Mouse (Mus musculus): Measurements from ENCODE around the gene Pwp1. TPM values are rescaled to one million over a fixed set of nuclear protein-coding genes. Genes with fewer than 3 reads are reported as not detected.

Gene Pwp1
- polyA plus RNA-seq, 1 experiment from 2014 or later = 83.6 TPM

DNA sequence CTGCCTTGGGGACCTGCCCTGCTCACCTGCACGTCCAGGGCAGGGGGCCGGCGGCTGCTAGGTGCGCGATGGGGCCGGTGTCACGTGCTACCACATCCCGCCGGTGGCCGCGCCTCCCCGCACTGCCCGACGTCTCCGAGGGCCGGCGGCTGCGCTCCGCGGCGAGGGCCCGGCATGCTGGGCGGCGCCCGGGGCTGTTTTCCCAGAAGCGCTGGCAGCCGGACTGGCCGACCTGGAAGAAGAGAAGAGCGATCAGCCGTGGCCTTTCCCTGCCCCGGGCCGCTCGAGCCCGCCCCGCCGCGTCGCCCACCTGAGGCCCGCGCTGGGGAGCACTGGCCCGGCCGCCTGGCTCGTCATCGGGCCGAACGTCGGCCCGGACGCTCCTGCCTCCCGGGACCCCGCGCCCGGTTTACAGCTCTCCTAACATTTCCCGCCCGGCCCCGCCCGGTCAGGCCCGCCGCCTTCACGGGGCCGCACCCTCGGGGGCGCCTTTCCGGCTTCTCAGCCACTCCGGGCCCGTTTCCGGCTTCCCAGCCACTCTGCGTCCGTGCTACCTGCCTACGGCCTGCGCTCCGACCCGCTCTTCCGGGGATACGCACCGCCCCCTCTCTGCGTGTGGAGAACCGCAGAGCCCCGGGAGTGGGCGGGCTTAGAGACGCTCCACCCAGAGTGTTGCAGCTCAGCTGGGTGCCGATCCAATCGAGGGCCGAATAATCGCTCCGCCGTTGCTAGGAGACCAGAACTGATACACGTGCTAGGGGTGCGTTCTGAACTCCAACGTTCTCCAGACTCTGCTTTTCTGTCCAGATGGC lies 87.4 kb downstream of the Pwp1 start, which contains the start of gene Prdm4:
Gene Prdm4 (minus strand): TSS at position 645 of the 812 bp plus-strand sequence.
- peak within 1 kb of the TSS; percentile 87 for H3K27ac ChIP-seq (replicated peaks)
- peak; percentile 99 for ATAC-seq (replicated peaks)
- under 1% methylated on average over 63 of the region's 90 CpGs for WGBS

DNA sequence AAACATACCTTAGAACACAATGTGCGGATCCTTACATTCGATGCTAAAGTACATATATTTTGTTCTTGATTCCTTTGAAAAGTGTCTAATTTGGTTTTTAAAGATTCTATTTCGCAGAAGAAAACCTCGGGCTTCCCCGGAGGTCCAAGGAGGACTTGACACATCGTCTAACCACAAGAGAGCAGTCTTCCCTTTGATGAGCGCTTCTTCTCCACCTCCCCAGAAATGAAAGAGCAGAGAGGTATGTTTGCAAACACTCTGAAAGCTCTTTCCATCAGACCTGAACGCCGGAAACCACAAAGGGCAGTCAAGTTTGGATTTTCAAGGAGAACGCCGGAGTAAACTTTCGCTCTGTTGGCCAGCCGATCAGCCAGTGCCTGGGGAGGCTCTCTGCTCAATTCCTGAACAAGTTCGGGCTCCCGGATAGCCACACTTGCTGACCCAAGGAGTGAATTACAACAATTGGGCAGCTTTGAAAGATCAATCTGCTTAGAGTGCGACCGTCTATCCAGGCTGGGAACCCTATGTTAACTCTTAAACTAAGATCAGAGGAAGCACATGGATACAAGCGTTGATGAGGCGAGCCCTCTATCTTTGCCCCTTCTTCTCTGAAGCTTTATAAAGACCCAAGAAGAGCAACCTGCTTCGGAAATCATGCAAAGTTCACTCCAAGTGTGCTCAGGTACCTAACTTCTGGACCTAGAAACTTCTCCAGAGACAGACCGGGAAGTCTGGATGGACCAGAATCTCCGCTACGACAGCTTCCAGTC lies 98.6 kb downstream of the Pwp1 start, which contains the start of gene Ascl4:
Gene Ascl4 (plus strand): TSS at position 6 of the 770 bp plus-strand sequence.
- Histone ChIP-seq H3K4me1 (peaks cover 19% of the 10 kb centered on the region), H3K9me3 (no peaks in the 10 kb centered on the region), H3K27me3 (0 out of 2 replicates have a peak, but pooled peaks cover 4% of the 10 kb centered on the region), H3K4me3 (peak within 1 kb of the TSS; percentile 50), H3K27ac (replicated peaks) (no peak within 1 kb of the TSS), H3K9ac (replicated peaks) (peak within 1 kb of the TSS; percentile 67), H3K36me3 (no peaks in the 10 kb centered on the region), H3K4me2 (replicated peaks) (peak within 1 kb of the TSS; percentile 80)
- 2% methylated on average over 23 of the region's 23 CpGs for WGBS
- ATAC-seq (replicated peaks) = no peak; the same call in 1 of the 2 replicates

More for the DNA sequence above, 87.4 kb downstream of the Pwp1 start, which contains the start of gene Prdm4:
- no peaks in the 10 kb centered on the region for H3K27me3 ChIP-seq
- H3K9me3 ChIP-seq = no peaks in the 10 kb centered on the region
- peak within 1 kb of the TSS; percentile 63 for H3K4me3 ChIP-seq
- H3K4me1 ChIP-seq = peaks cover 19% of the 10 kb centered on the region
- H3K9ac ChIP-seq (replicated peaks) = peak within 1 kb of the TSS; percentile 83
- H3K4me2 ChIP-seq (replicated peaks) = peak within 1 kb of the TSS; percentile 72
- H3K36me3 ChIP-seq = peaks cover 25% of the 10 kb centered on the region

DNA sequence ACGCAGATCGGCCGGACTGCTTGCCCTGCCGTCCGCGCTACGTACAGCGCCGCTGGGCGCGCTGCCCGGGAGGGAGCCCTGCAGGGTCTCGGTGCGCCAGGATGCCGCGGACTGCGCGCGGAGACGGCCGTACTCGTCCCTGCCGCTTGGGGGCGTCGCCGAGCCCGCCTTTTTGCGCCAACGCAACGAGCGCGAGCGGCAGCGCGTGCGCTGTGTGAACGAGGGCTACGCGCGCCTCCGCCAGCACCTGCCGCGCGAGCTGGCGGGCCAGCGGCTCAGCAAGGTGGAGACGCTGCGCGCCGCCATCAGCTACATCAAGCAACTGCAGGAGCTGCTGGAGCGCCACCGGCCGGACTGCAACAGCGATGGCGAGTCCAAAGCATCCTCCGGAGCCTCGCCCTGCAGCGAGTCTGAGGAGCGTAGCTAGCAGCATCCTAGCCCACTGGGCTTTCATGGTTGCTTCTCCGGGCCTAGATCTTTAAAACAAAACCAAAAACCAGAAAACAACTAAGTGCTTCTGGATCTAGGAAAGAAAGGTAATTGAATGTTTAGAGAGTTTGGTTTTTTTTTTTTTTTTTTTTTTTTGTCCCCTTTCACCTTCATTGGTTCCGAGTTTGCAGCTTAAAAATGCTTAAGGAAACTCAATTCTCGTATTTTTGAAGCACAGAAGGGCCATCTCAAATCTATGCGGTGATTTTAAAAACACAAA lies 99.4 kb downstream of the Pwp1 start:
- Histone ChIP-seq H3K9ac (replicated peaks) (peak overlapping the region; percentile 67), H3K4me1 (peaks cover 19% of the 10 kb centered on the region), H3K36me3 (no peaks in the 10 kb centered on the region), H3K9me3 (no peaks in the 10 kb centered on the region), H3K27me3 (0 out of 2 replicates have a peak, but pooled peaks cover 4% of the 10 kb centered on the region), H3K27ac (replicated peaks) (no peak overlapping the region), H3K4me2 (replicated peaks) (peak overlapping the region; percentile 80), H3K4me3 (peak overlapping the region; percentile 50)
- peak; percentile 93 for ATAC-seq (replicated peaks)
- WGBS = 1% methylated on average over 63 of the region's 63 CpGs

DNA sequence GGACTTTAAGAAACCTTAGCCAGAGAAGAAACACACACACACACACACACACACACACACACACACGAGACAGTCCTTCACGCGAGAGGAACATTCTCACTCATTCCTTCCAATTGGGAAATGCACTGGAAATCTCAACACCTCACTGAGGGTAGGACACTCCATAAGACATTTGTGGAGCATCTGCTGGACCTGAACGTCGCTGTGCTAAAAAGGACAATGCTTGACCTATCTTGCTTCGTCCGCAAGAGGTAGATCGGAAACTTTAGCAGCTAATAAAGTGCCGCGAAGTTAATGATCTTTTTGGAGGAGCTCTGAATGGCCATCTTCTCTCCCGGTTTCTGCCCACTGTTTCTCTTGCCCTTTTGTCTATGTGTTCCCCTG lies 99.9 kb downstream of the Pwp1 start:
- Histone ChIP-seq H3K27ac (replicated peaks) (no peak overlapping the region), H3K9ac (replicated peaks) (no peak overlapping the region; the same call in 1 of the 2 replicates), H3K36me3 (no peaks in the 10 kb centered on the region), H3K4me3 (peak overlapping the region; percentile 50), H3K4me2 (replicated peaks) (peak overlapping the region; percentile 80), H3K4me1 (peaks cover 19% of the 10 kb centered on the region), H3K9me3 (no peaks in the 10 kb centered on the region), H3K27me3 (0 out of 2 replicates have a peak, but pooled peaks cover 4% of the 10 kb centered on the region)
- 39% methylated on average over 11 of the region's 11 CpGs for WGBS
- ATAC-seq (replicated peaks) = 0 out of 2 replicates have a peak, but pooled peaks have one; percentile 7

DNA sequence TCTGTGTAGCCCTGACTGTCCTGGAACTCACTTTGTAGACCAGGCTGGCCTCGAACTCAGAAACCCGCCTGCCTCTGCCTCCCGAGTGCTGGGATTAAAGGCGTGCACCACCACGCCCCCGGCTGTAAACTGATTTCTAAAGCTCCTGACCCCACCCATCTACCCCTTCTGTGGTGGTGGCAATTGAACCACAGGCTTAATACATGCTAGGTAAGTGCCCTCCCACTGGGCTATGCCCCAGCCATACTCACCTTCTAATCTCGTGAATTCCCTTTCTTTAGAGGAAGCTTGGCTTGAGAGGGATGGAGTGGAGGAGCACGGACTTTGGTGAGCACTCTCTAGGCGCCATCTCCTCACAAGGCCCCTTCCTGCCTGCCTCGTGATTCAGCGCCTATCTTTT lies 100.7 kb downstream of the Pwp1 start:
- 95% methylated on average over 11 of the region's 11 CpGs for WGBS
- H3K4me1 ChIP-seq = peaks cover 19% of the 10 kb centered on the region
- no peak overlapping the region for H3K4me2 ChIP-seq (replicated peaks)
- H3K27me3 ChIP-seq = 0 out of 2 replicates have a peak, but pooled peaks cover 4% of the 10 kb centered on the region
- no peak overlapping the region for H3K27ac ChIP-seq (replicated peaks)
- no peak overlapping the region for H3K9ac ChIP-seq (replicated peaks)
- no peak overlapping the region for H3K4me3 ChIP-seq
- ATAC-seq (replicated peaks) = no peak
- H3K36me3 ChIP-seq = no peaks in the 10 kb centered on the region
- no peaks in the 10 kb centered on the region for H3K9me3 ChIP-seq

DNA sequence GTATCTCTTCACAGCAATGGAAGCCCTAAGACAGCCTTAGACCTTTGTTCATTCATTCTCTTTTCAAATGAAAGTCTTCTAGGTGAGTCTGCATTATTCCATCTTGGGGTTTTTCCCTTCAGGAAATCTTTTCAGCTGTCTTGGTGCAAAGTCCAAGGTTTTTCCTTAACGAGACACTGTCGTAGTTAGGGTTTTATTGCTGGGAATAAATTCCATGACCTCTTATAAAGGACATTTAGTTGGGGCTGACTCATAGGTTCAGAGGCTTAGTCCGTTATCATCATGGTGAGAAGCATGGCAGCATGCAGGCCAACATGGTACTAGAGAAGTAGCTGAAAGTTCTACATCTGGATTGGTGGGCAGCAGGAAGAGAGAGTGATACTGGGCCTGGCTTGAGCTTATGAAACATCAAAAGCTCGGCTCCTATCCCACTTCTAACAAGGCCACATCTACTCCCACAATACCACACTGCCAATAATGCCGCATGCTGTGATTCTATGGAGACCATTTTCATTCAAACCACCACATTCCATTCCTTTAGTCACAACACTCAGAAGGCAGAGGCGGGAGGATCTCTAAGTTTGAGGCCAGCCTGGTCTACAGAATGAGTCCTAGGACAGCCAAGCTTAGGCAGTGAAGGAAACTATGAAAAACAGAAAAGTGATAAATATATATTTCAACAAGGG lies 107.1 kb downstream of the Pwp1 start:
- peaks cover 55% of the 10 kb centered on the region for H3K36me3 ChIP-seq
- H3K4me3 ChIP-seq = no peak overlapping the region
- H3K9me3 ChIP-seq = no peaks in the 10 kb centered on the region
- WGBS = 95% methylated on average over 6 of the region's 6 CpGs
- no peak overlapping the region for H3K9ac ChIP-seq (replicated peaks)
- no peak overlapping the region for H3K27ac ChIP-seq (replicated peaks)
- H3K4me2 ChIP-seq (replicated peaks) = no peak overlapping the region
- no peaks in the 10 kb centered on the region for H3K27me3 ChIP-seq
- no peak for ATAC-seq (replicated peaks)
- no peaks in the 10 kb centered on the region for H3K4me1 ChIP-seq

Other genes starting within 250 kb of the Pwp1 start
- gene Prdm4, start 87.6 kb downstream of the Pwp1 start, polyA plus RNA-seq (2015; fragmentation: Nextera tagmentation; extraction: Ambion mirVana) = 20.5 and 21.8 TPM in 2 replicates
- 0.38 and 0.41 TPM in 2 replicates for gene Ascl4, start 98.2 kb downstream of the Pwp1 start, polyA plus RNA-seq (2015; fragmentation: Nextera tagmentation; extraction: Ambion mirVana)
- gene Rtcb, start 128.3 kb downstream of the Pwp1 start, polyA plus RNA-seq (2015; fragmentation: Nextera tagmentation; extraction: Ambion mirVana) = 191 and 196 TPM in 2 replicates
- not detected in 2 replicates for gene Bpifc, start 182.4 kb downstream of the Pwp1 start, polyA plus RNA-seq (2015; fragmentation: Nextera tagmentation; extraction: Ambion mirVana)
- 15.0 and 15.4 TPM in 2 replicates for gene Fbxo7, start 192.5 kb downstream of the Pwp1 start, polyA plus RNA-seq (2015; fragmentation: Nextera tagmentation; extraction: Ambion mirVana)